Mouse (Mus musculus): ENCODE data around the gene Stxbp3. TPM values are rescaled to one million over a fixed set of nuclear protein-coding genes. Genes with fewer than 3 reads are reported as not detected.

Gene Stxbp3
- polyA plus RNA-seq, 1 experiment from 2014 or later = 16.7 TPM

- no peaks in the 10 kb centered on the region for H3K27me3 ChIP-seq (replicated peaks; ENCODE audit: control insufficient read depth, insufficient read depth, low read length)
- H3K4me3 ChIP-seq (ENCODE audit: low read length) = no peak overlapping the region
- ATAC-seq = no peak
- 78% methylated on average over 3 of the region's 3 CpGs for WGBS
- H3K9ac ChIP-seq (ENCODE audit: low read depth, low read length) = no peak overlapping the region
- H3K4me2 ChIP-seq (ENCODE audit: low read length) = no peak overlapping the region
- H3K9me3 ChIP-seq (ENCODE audit: control insufficient read depth, low read length) = no peaks in the 10 kb centered on the region
- H3K36me3 ChIP-seq (ENCODE audit: control insufficient read depth, insufficient read depth, low read length) = no peaks in the 10 kb centered on the region
- peaks cover 6% of the 10 kb centered on the region; the same call in 1 of the 2 replicates for H3K4me1 ChIP-seq (ENCODE audit: control insufficient read depth, insufficient read depth, low read depth, low read length)
- no peak overlapping the region for H3K27ac ChIP-seq (ENCODE audit: low read depth, low read length)
These were observed 11.2 kb upstream of the Stxbp3 start for GRCm38 (mm10) chr3:108851554-108851953.

GRCm38 (mm10) chr3:108851075-108851474 lies 10.7 kb upstream of the Stxbp3 start:
- no peak overlapping the region for H3K9ac ChIP-seq (ENCODE audit: low read depth, low read length)
- no peaks in the 10 kb centered on the region for H3K27me3 ChIP-seq (replicated peaks; ENCODE audit: control insufficient read depth, insufficient read depth, low read length)
- WGBS = 92% methylated on average over 2 of the region's 2 CpGs

GRCm38 (mm10) chr3:108850506-108850905 lies 10.2 kb upstream of the Stxbp3 start:
- no peak overlapping the region for H3K4me3 ChIP-seq (ENCODE audit: low read length)
- H3K27me3 ChIP-seq (replicated peaks; ENCODE audit: control insufficient read depth, insufficient read depth, low read length) = no peaks in the 10 kb centered on the region
- ATAC-seq = peak; percentile 77
- peaks cover 6% of the 10 kb centered on the region; the same call in 1 of the 2 replicates for H3K4me1 ChIP-seq (ENCODE audit: control insufficient read depth, insufficient read depth, low read depth, low read length)
- no peaks in the 10 kb centered on the region for H3K9me3 ChIP-seq (ENCODE audit: control insufficient read depth, low read length)
- H3K36me3 ChIP-seq (ENCODE audit: control insufficient read depth, insufficient read depth, low read length) = no peaks in the 10 kb centered on the region
- H3K27ac ChIP-seq (ENCODE audit: low read depth, low read length) = no peak overlapping the region
- H3K9ac ChIP-seq (ENCODE audit: low read depth, low read length) = no peak overlapping the region
- 44% methylated on average over 3 of the region's 3 CpGs for WGBS
- no peak overlapping the region for H3K4me2 ChIP-seq (ENCODE audit: low read length)

More at GRCm38 (mm10) chr3:108851075-108851474, 10.7 kb upstream of the Stxbp3 start:
- H3K4me2 ChIP-seq (ENCODE audit: low read length) = no peak overlapping the region
- peaks cover 6% of the 10 kb centered on the region; the same call in 1 of the 2 replicates for H3K4me1 ChIP-seq (ENCODE audit: control insufficient read depth, insufficient read depth, low read depth, low read length)
- no peak overlapping the region for H3K27ac ChIP-seq (ENCODE audit: low read depth, low read length)
- ATAC-seq = no peak
- H3K9me3 ChIP-seq (ENCODE audit: control insufficient read depth, low read length) = no peaks in the 10 kb centered on the region
- no peak overlapping the region for H3K4me3 ChIP-seq (ENCODE audit: low read length)
- H3K36me3 ChIP-seq (ENCODE audit: control insufficient read depth, insufficient read depth, low read length) = no peaks in the 10 kb centered on the region

DNA sequence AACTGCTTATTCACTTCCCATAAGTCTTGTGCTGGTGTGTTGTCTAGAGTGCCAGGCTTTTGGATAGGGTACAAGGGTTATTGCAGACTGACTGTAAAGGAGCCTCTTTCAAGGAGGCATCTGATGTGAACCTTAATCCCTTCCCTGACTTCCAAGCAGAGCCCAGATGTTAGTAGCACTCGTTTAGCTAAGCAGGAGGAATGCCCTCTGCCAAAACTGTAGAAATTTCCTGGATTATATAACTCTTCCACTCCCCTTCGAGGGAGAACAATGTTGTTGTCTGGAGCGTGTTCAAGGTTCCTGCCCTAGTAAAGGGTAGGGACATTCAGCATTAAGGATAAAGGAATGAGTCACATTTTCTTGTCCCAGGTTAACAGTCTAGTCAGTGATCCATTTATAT lies 6.3 kb upstream of the Stxbp3 start:
- Histone ChIP-seq H3K9ac (ENCODE audit: low read depth, low read length) (no peak overlapping the region), H3K4me3 (ENCODE audit: low read length) (no peak overlapping the region), H3K9me3 (ENCODE audit: control insufficient read depth, low read length) (no peaks in the 10 kb centered on the region), H3K36me3 (ENCODE audit: control insufficient read depth, insufficient read depth, low read length) (no peaks in the 10 kb centered on the region), H3K4me1 (ENCODE audit: control insufficient read depth, insufficient read depth, low read depth, low read length) (no peaks in the 10 kb centered on the region; the same call in 1 of the 2 replicates), H3K4me2 (ENCODE audit: low read length) (no peak overlapping the region), H3K27ac (ENCODE audit: low read depth, low read length) (no peak overlapping the region), H3K27me3 (replicated peaks; ENCODE audit: control insufficient read depth, insufficient read depth, low read length) (no peaks in the 10 kb centered on the region)
- no peak for ATAC-seq
- WGBS = 81% methylated on average over 3 of the region's 3 CpGs

GRCm38 (mm10) chr3:108844521-108844920 lies 4.2 kb upstream of the Stxbp3 start:
- no peak overlapping the region for H3K4me2 ChIP-seq (ENCODE audit: low read length)

GRCm38 (mm10) chr3:108844026-108844425 lies 3.7 kb upstream of the Stxbp3 start:
- ATAC-seq = no peak
- Histone ChIP-seq H3K9me3 (ENCODE audit: control insufficient read depth, low read length) (no peaks in the 10 kb centered on the region), H3K4me2 (ENCODE audit: low read length) (no peak overlapping the region), H3K9ac (ENCODE audit: low read depth, low read length) (no peak overlapping the region), H3K4me3 (ENCODE audit: low read length) (no peak overlapping the region), H3K27me3 (replicated peaks; ENCODE audit: control insufficient read depth, insufficient read depth, low read length) (no peaks in the 10 kb centered on the region), H3K36me3 (ENCODE audit: control insufficient read depth, insufficient read depth, low read length) (no peaks in the 10 kb centered on the region), H3K27ac (ENCODE audit: low read depth, low read length) (no peak overlapping the region), H3K4me1 (ENCODE audit: control insufficient read depth, insufficient read depth, low read depth, low read length) (peaks cover 5% of the 10 kb centered on the region)
- WGBS = 93% methylated on average over 6 of the region's 6 CpGs

More at GRCm38 (mm10) chr3:108844521-108844920, 4.2 kb upstream of the Stxbp3 start:
- no peak overlapping the region for H3K4me3 ChIP-seq (ENCODE audit: low read length)
- ATAC-seq = no peak
- no peak overlapping the region for H3K27ac ChIP-seq (ENCODE audit: low read depth, low read length)
- no peaks in the 10 kb centered on the region for H3K27me3 ChIP-seq (replicated peaks; ENCODE audit: control insufficient read depth, insufficient read depth, low read length)
- H3K9me3 ChIP-seq (ENCODE audit: control insufficient read depth, low read length) = no peaks in the 10 kb centered on the region
- peaks cover 1% of the 10 kb centered on the region; the same call in 1 of the 2 replicates for H3K4me1 ChIP-seq (ENCODE audit: control insufficient read depth, insufficient read depth, low read depth, low read length)
- no peak overlapping the region for H3K9ac ChIP-seq (ENCODE audit: low read depth, low read length)
- H3K36me3 ChIP-seq (ENCODE audit: control insufficient read depth, insufficient read depth, low read length) = no peaks in the 10 kb centered on the region
- WGBS = 74% methylated on average over 5 of the region's 5 CpGs

- peak; percentile 63 for ATAC-seq
- Histone ChIP-seq H3K9me3 (ENCODE audit: control insufficient read depth, low read length) (no peaks in the 10 kb centered on the region), H3K4me1 (ENCODE audit: control insufficient read depth, insufficient read depth, low read depth, low read length) (peaks cover 8% of the 10 kb centered on the region), H3K4me2 (ENCODE audit: low read length) (peak overlapping the region; percentile 69), H3K4me3 (ENCODE audit: low read length) (peak overlapping the region; percentile 86), H3K27ac (ENCODE audit: low read depth, low read length) (no peak overlapping the region), H3K9ac (ENCODE audit: low read depth, low read length) (no peak overlapping the region), H3K36me3 (ENCODE audit: control insufficient read depth, insufficient read depth, low read length) (no peaks in the 10 kb centered on the region), H3K27me3 (replicated peaks; ENCODE audit: control insufficient read depth, insufficient read depth, low read length) (no peaks in the 10 kb centered on the region)
- 56% methylated on average over 4 of the region's 4 CpGs for WGBS
These were observed 359 bp upstream of the Stxbp3 start for GRCm38 (mm10) chr3:108840716-108841054.

GRCm38 (mm10) chr3:108839647-108839999 lies 703 bp downstream of the Stxbp3 start:
- no peak for ATAC-seq
- Histone ChIP-seq H3K4me2 (ENCODE audit: low read length) (peak overlapping the region; percentile 69), H3K27ac (ENCODE audit: low read depth, low read length) (peak overlapping the region; percentile 83), H3K9me3 (ENCODE audit: control insufficient read depth, low read length) (no peaks in the 10 kb centered on the region), H3K27me3 (replicated peaks; ENCODE audit: control insufficient read depth, insufficient read depth, low read length) (no peaks in the 10 kb centered on the region), H3K36me3 (ENCODE audit: control insufficient read depth, insufficient read depth, low read length) (no peaks in the 10 kb centered on the region), H3K4me1 (ENCODE audit: control insufficient read depth, insufficient read depth, low read depth, low read length) (peaks cover 8% of the 10 kb centered on the region), H3K4me3 (ENCODE audit: low read length) (peak overlapping the region; percentile 86), H3K9ac (ENCODE audit: low read depth, low read length) (peak overlapping the region; percentile 82)
- 11% methylated on average over 8 of the region's 8 CpGs for WGBS

- Histone ChIP-seq H3K36me3 (ENCODE audit: control insufficient read depth, insufficient read depth, low read length) (no peaks in the 10 kb centered on the region), H3K9ac (ENCODE audit: low read depth, low read length) (no peak overlapping the region), H3K4me2 (ENCODE audit: low read length) (peak overlapping the region; percentile 69), H3K9me3 (ENCODE audit: control insufficient read depth, low read length) (no peaks in the 10 kb centered on the region), H3K4me1 (ENCODE audit: control insufficient read depth, insufficient read depth, low read depth, low read length) (peaks cover 8% of the 10 kb centered on the region), H3K4me3 (ENCODE audit: low read length) (no peak overlapping the region), H3K27me3 (replicated peaks; ENCODE audit: control insufficient read depth, insufficient read depth, low read length) (no peaks in the 10 kb centered on the region), H3K27ac (ENCODE audit: low read depth, low read length) (no peak overlapping the region)
- WGBS = 83% methylated on average over 7 of the region's 7 CpGs
- no peak for ATAC-seq
These were observed 1.3 kb downstream of the Stxbp3 start for GRCm38 (mm10) chr3:108838980-108839379.

DNA sequence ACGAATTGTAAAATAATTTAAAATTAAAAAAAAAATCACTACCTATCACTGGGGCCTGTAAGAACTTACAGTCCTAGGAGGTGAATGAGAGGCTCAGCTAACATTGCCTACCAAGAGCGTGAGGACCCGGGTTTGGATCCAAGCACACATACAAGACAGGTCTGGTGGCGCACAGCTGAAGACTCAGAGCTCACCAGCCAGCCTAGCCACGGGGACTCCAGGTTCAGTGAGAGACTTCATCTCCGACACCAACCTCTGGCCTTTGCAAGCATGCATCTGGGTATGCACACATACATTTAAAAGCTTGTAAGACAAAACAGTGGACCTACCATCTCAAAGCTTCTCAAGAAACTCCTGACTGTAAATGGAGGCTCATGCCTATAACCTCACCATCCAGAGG lies 3.4 kb downstream of the Stxbp3 start:
- Histone ChIP-seq H3K27ac (ENCODE audit: low read depth, low read length) (no peak overlapping the region), H3K4me1 (ENCODE audit: control insufficient read depth, insufficient read depth, low read depth, low read length) (peaks cover 8% of the 10 kb centered on the region), H3K36me3 (ENCODE audit: control insufficient read depth, insufficient read depth, low read length) (no peaks in the 10 kb centered on the region), H3K27me3 (replicated peaks; ENCODE audit: control insufficient read depth, insufficient read depth, low read length) (no peaks in the 10 kb centered on the region), H3K4me3 (ENCODE audit: low read length) (no peak overlapping the region), H3K9ac (ENCODE audit: low read depth, low read length) (no peak overlapping the region), H3K4me2 (ENCODE audit: low read length) (no peak overlapping the region), H3K9me3 (ENCODE audit: control insufficient read depth, low read length) (no peaks in the 10 kb centered on the region)
- ATAC-seq = no peak
- 94% methylated on average over 6 of the region's 6 CpGs for WGBS

Data from hindbrain, embryonic 16.5 days (tissue).